Mouse (Mus musculus) ovary, postnatal 14 days (tissue): ENCODE data around the gene Cyp2f2.

Source experiments
- DNase-seq: peaks from one replicate; pipeline ENCODE4 v3.0.0; 2022; ENCODE audit warnings: low spot score

The Cyp2f2 gene

GRCm38 (mm10) chr7:27178324-27179216 lies 58.9 kb downstream of the Cyp2f2 start, which contains the start of gene Rab4b:
Gene Rab4b, minus strand, starts transcription at chr7:27178896.
- peak; percentile 96 for DNase-seq

DNA sequence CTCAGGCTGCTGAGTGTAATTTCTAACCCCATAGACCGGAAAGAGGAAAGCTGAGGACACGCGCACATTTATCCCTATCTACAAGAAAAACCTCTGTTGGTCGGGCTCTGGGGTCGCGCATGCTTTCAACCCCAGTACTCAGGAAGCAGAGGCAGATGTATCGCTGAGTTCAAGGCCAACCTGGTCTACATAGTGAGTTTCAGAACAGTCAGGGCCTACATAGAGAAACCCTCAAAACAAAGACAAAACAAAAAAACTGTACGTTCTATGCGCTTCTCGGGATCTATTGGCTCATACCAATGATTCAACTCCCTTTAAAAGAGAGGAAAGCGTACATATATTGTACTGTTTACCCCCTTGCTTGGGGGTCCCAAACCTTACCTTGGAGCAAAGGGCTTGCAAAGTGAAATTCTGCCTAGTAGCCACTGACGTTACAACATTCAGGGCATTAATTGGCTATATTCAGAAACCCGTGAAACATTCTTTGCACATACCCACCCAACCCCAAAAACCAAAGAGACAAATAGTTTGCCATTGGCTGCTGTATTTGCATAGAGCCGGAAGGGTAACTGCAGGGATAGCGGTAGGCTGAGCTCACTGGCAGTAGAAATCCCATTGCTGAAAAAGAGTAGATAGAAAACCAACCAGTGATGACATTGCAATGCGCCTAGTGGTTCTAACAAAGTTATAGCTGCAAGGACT lies 59.7 kb downstream of the Cyp2f2 start:
- no peak for DNase-seq

DNA sequence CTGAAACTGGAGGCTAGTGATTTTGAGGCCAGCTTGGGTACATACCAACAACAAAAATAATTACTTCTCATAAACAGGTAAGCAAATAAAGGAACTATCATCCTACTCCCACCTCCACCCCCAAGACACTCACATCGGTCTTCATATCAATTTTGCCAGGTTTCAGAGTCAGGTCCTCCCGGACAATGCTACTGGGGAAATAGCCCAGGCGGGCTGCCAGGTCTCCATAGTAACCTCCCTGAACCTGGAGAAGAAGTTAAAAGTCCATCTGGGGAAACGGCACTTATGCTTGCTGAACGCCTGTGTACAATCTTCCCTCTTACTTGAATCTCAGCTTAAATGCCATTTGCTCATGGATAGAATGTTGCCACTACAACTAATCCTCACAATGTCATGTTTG lies 60.3 kb downstream of the Cyp2f2 start:
- no peak for DNase-seq

DNA sequence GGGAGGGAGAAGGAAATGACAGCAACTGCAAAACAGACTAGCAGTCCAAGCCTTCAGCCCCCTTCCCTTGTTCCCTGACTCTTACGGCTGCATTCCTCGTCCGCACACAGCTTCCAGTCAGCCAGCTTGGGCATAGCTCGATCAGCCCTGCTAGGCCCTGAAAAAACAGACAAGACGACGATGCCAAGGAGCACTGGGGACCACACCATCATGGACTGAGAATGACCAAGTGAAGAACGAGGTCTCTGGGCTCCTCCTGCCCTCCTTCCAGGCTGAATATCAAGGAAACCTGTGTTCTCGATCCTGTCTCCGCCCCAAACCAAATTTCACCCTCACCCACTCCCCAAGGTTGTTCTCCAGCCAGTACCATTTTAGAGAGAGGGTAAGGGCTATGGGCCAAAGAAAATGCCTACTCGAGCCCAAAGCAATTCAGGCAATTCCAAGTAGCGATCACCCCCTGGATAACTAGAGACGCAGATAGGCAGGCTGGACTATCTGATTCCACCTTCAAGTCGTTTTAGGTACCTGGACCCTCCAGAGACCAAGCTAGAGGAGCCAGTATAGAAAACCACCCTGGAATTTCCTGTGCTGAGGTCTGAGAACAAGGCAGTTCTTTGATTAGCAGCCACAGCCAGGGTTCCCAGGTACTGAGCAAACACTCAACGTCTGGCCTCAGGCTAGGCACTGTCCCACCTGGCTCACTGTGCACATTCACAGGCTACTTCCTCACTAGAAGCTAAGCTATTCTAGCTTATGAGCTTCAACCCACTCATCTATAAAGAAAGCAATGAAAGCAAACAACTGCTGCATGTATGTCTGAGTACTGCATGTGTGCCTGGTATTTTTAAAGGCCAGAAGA lies 61.4 kb downstream of the Cyp2f2 start, which contains the start of the genes Gm21983 and Mia:
TSS of gene Gm21983 (minus strand) at position 250 of the 859 bp plus-strand sequence.
TSS of gene Mia (minus strand) at position 321 of the 859 bp plus-strand sequence.
- no peak for DNase-seq

DNA sequence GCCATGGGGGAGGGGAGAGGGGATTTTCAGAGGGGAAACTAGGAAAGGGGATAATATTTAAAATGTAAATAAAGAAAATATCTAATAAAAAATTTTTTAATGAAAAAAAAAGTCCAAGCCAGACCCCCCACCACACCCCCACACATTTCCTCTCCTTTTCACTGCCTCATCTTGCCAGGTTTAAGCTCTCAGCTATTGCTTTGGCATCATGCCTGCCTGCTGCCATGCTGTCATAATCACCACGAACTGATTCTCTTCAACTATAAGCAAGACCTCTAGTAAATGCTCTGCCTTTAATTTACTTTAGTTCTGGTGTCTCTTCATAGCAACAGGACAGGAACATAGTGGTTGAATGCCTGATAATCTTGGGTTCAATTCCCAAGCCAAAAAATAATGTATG lies 62.8 kb downstream of the Cyp2f2 start:
- no peak for DNase-seq
